Mouse (Mus musculus): Measurements from ENCODE around the gene Aes. TPM values are rescaled to one million over a fixed set of nuclear protein-coding genes. Genes with fewer than 3 reads are reported as not detected.
A peak's percentile ranks its signal among the peaks of the same experiment; 100 is the strongest.

The Aes gene
- total RNA-seq (2021): 100 to 1,000 TPM; 474 to 479 TPM

DNA sequence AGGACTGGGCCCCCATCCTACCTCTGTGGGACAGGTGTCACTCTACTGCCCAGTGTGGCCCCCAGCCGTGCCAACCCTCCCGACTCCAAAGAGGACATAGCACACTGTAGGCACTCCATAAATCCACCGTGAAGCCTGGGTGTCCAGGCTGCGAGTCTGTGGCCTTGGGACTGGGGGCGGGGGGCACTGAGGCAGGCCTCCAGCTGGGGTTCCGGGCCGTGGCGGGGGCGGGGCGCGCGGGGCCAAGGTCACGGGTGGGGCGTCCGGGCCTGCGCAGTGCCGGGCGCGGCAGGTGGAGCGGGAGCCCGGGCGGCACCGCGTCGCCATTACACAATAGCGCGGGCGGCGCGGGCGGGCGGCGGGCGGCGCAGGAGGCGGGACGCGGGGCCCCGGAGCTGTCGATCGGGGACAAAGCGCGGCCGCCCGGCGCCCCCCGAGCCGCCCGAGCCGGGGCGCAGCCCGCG lies at the start of gene Aes:
Aes (plus strand) TSS at position 326 of the 464 bp plus-strand sequence.
- intact Hi-C loops (cut with DNase I): loop anchor here (10.0 kb wide), 1 partner anchor 1824 kb away; no protein-coding TSS in a partner anchor
- peak; percentile 66 for DNase-seq

DNA sequence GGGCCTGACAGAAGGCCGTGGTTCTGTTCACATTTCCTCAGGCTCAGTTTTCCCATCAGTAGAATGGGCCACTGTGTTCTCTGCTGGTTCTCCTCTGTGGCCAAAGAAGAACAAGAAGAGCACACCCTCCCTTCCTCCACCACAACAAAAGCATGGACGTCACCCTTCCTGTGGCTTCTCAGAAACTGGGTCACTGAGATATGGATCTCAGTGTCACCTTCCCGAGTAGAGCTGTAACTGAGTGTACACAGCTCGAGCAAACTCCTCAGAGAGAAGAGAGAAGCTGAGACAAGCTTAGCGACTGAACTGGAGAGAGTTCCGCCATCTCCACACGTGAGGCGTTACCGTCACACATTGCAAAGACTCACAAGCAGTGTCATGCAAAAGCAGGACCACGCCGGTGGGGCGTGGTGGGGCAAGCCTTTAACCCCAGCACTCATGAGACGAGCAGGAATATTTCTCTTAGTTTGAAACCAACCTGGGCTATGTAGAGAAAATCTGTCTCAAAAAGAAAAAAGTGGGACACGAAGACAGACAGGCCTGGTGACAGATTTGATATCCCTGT lies 49.0 kb upstream of the Aes start:
- DNase-seq: no peak
- intact Hi-C loops (cut with DNase I): no loop called here

DNA sequence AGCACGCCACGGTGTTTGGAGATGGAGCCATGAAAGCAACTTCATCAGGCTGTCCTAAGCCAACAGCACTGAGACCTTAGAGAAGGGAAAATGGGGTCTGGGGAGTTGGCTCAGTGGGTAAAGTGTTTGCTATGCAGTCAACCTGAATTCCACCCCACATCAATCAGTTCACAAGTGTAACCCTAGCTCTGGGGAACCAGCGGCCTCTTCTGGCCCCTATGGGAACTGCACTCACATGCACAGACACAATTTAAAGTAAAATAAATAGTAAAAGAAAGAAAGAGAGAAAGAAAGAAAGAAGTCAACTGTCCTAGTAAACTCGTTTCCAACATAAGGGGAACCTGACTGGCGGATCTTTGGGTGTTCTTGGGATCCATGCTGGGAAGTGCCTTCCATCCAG lies 45.5 kb upstream of the Aes start:
- no peak for DNase-seq
- intact Hi-C loops (cut with DNase I): no loop called here

DNA sequence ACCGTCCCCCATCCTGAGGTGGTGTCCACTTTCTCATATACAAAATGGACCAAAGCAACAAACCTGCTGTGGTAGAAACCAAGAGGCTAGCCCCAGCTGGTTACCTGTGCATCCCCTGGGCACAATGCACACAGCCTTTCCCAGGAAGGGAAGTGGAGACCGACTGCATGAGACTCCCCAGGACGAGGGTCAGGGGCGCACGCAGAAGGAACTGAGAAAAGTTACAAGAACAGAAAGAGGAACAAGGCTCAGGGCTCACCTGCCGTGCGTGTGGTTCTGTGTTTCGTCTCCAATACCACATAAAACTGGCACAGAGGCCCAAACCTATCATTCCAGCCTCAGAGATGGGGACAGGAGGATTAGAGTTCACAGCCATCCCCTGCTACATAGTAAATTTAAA lies 42.1 kb upstream of the Aes start:
- intact Hi-C loops (cut with DNase I): no loop called here
- DNase-seq: no peak

DNA sequence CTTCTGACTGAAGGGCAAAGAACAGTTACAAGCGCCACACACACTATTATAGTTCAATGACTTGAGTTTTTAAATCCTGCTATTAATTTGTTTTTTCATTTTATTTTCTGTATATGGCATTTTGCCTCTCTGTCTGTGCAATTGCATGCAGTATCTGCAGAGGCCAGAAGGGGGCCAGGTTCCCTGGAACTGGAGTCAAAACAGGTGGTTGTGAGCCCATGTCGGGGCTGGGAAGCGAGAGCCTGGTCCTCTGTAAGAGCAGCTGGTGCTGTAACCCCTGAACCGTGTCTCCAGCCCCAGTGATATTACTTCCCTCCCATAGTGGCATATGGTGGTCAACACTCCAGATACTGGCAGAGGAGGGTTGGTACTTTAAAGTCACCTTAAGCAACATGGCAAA lies 40.7 kb upstream of the Aes start:
- intact Hi-C loops (cut with DNase I): no loop called here

DNA sequence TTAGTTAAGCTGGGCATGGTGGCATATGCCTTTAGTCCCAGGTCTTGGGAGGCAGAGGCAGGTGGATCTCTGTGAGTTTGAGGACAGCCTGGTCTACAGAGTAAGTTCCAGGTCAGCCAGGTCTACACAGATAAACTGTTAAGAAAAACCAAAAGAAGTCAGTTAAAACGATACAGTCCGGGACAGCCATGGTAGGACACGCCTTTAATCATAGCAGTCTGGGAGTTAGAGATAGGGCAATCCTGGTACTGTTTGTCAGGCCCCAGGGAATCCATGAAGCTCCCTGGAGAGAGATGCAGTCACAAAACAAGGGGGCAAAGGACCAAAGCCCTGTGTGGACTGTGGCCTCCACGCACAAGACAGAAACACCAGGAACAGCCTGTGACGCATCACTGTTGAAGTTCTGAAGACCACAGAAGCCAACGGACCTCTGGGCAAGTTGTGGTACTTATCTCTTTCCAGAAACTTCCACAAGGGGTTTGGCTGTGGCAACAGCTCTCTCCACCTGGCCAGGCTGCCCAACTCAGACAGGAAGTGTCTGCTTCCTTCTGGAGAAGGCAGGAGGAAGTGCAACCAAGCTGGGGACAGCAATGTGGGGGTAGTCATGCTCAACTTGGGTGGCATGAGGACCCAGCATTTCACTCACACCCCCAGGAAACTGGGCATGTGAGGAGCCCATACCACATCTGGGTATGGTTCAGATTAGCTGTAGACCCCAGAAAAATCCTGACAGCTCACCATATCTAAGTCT lies 39.9 kb upstream of the Aes start:
- DNase-seq: no peak
- intact Hi-C loops (cut with DNase I): no loop called here

More for the DNA sequence above, 40.7 kb upstream of the Aes start:
- DNase-seq: peak; percentile 77

DNA sequence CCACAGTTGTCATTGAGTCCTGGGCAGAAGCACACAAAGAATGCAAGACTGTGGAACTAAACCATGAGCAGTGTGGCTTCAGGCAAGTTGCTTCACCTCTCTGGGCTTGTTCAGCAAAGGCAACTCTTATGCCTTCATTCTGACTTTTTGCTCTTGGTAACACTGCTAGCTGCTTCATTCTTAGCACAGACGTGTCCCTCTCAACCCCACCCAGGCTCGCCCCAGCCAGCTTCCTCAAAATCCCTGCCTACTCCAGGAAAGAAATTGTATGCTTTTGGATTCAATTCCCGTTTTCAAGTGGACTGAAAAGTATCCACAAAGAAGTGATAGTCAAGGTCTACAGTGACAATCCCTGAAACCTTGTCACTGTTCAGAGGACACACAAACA lies 39.3 kb upstream of the Aes start:
- intact Hi-C loops (cut with DNase I): no loop called here
- DNase-seq: no peak

DNA sequence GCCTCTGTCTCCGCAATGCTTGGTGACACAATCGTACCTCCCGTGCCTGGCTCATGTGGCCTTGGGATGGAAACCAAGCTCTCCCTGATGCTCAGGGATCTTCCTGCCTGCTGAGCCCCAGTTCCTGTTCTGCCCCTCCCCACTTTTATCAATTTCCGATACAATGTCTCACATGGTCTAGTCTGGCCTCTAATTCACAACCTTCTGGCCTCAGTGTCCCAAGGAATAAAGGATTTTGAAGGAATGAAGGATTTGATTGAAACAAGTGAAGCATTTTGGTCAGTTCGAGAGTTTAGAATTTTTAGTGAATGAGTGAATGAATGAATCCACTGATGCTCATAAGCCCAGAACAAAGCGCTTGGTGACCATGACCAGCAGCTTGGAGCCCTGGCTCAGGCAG lies 36.1 kb upstream of the Aes start:
- intact Hi-C loops (cut with DNase I): no loop called here
- DNase-seq: no peak

DNA sequence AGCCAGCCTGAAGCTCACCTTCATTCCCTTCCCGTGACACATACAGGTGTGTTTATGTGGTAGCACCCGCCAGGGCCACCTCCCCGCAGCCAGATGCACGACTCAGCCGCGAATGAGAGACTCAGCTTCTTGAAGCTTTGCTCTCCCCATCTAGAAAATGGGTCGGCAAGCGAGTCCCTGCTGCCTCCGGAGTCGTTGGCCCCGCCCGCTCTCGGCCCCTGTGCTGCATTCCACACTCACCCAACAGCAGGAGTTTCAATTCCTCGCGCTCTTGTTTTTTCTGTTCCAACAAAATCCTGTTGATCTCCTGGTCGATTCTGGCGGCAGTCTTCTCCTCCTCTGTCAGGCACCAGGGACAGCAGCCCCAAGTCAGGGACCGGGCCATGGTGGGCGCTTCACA lies 35.7 kb upstream of the Aes start:
- no peak for DNase-seq
- intact Hi-C loops (cut with DNase I): no loop called here

DNA sequence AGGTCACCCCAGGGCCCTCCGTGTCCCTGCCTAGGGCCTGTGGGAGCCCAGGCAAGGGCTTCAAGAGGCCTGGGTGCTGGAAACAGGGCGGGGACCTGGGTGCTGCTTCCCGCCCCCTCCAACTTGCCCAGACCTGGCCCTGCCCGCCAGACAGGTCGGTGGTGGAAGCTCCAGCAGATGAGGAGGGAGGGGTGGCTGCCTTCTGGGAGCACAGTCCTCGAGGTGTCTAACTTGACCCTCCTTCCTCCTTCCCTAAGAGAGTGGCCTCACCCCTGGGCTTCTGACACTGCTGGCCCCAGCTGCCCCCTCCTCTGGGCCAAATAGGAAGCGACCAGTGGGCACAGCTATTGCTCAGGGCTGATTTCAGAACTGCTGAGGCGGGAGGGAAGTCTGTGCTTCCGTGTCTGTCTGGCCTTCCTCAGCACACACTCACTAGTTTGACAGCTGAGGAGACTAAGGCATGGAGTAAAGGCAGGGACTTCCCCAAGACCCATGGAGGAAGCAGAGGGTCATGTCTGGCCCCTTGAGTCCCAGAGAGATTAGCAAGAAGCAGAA lies 35.2 kb upstream of the Aes start, which contains the start of gene Gna15:
Gna15 (minus strand) TSS at position 175 of the 555 bp plus-strand sequence.
- intact Hi-C loops (cut with DNase I): no loop called here
- no peak for DNase-seq

DNA sequence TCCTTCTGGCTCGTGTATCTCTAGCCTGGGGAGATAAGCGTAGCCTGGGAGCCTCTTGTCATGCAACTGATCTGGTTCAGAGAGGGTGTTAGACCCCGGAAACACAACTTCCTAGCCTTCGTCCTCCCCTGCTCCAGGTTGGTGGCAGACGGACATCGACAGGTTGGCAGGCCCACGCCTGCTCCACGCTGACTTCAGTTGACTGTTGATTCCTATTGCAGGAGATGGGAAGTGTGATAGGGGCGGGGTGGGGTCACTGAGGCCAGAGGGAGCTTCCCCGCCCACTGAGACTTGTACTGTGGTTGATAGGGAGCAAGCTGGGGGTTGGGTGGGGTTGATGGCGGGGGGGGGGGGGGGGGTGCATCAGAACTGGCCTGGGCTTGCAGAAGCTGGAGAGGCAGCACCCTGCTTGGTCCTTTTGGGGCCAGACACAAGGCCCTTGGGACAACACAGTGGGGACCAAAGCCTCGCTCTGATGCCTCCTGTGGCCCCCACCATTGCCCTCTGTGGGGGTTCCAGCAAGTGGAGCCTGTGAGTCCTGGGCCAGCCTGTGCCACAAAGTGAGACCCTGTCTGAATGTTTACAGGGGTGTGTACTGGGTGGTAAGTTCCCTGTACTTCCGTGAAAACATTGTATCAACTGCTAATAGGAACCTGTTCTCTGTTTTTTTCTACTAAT lies 34.1 kb upstream of the Aes start:
- no peak for DNase-seq
- intact Hi-C loops (cut with DNase I): no loop called here

DNA sequence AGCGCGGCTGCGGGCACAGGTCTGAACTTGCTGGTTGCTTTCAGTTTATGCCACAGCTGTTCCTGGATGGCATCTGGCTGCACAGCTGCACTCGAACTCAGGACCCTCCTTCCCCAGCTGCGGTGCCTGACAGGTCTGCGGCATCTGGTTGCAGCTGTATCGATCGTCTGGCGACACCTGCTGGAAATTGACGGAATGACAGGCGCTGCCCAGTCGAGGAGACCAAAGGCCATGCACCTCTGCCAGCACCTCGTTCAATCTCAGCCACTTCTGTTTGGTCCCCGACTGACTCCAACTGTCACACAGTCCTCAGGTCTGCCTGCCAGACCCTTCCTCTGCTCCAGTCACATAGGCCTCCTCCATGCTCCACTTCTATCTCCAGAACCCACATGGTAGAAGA lies 32.5 kb upstream of the Aes start:
- DNase-seq: peak; percentile 59
- intact Hi-C loops (cut with DNase I): no loop called here

DNA sequence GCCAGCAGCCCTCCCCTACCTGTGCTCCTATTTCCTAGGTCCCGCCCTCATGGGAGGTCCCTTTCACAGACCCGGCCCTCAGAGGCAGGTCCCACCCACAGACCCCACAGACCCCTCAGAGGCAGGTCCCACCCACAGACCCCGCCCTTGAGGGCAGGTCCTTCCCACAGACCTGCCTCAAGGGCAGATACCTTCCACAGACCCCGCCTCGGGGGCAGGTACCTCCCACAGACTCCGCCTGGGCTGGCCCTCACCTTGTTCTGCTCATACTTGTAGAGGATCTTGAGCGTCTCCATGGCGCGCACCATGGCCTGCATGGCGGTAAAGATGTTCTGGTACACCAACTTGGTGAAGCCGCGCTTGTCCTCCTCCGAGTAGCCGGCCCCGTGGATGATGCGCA lies 24.5 kb upstream of the Aes start:
- intact Hi-C loops (cut with DNase I): no loop called here

DNA sequence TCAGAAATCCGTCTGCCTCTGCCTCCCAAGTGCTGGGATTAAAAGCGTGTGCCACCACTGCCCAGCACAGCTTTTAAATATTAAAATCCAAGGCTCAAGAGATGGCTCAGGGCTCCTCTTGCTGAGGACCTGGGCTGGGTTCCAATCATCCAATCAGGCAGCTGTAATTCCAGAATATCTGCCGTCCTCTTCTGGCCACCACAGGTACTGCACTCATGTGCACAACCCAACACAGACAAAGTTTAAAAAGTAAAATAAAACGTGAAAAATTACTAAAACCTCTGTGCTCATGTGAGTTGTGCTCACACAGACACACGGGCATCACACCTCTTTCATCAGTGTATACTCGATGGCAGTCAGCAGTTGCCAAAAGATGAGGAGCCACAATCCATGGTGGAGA lies 22.6 kb upstream of the Aes start:
- DNase-seq: peak; percentile 31
- intact Hi-C loops (cut with DNase I): no loop called here

More for the DNA sequence above, 24.5 kb upstream of the Aes start:
- DNase-seq: no peak

DNA sequence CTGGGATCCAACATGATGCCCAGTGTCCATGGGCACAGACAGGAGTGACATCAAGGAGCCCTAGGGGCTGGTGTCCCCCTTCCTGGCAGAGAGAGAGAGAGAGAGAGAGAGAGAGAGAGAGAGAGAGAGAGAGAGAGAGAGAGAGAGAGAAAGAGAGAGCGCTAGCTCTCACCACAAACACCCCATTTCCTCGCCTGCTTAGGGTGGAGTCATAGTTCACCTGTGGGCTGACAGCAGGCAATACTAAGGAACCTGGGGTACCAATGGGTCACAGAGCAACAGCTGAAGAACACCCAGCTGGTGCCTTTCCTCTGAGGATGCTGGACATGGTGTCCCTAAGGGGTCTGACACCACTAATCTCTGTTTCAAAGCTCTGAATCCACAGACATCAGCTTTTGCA lies 21.9 kb upstream of the Aes start:
- DNase-seq: no peak
- intact Hi-C loops (cut with DNase I): no loop called here

DNA sequence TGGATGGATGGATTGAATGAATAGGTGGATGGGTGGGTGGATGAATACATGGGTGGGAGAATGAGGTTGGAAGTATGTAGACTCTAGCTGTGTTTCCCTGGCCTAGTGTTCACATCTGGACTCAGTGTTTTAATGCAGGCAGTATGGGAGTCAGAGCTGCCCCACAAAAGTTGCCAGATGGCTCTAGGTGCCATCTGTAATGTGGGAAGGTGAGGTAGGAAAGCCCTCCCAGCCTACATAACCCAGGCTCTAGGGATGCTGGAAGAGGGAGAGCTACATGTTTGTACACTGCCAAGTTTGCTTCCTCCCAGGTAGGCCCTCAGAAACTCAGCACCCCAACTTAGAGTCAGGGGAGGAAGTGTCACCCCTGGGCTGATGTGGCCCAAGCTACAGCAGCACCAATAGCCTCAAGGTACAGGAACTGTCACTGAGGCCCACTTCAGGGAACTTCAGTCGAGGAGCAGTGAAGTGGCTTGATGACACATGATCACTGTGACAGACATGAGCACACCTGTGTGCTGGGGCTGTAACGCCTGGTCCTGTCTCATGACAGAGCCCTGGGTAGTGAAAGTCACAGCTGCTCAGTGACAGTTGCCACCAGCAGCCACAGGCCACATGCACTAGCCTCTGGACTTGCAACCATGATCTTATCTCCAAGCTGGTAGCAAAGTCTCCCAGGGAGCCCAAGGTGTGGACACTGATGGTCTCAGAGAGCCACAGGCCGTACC lies 20.8 kb upstream of the Aes start:
- intact Hi-C loops (cut with DNase I): no loop called here
- DNase-seq: no peak

DNA sequence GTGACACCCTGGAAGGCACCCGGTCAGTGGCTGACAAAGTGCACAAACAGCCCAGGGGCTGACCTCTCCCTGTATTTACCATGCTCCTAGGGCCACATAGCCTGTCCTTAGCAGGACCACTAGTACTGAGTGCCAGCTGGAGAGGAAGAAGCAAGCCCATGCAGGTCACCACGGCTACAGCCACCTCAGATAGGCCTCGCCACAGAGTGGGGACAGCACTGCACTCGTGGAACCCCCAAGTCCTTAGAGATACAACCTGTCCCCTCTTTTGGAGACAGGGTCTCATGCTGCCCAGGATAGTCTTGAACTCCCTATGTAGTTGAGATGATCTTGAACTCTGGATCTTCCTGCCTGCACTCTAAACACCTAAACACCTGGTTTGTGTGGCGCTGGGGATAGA lies 17.9 kb upstream of the Aes start:
- intact Hi-C loops (cut with DNase I): loop anchor here (5.0 kb wide), 1 partner anchor 39 kb away; the partner anchor contains the start of gene S1pr4
- DNase-seq: no peak

DNA sequence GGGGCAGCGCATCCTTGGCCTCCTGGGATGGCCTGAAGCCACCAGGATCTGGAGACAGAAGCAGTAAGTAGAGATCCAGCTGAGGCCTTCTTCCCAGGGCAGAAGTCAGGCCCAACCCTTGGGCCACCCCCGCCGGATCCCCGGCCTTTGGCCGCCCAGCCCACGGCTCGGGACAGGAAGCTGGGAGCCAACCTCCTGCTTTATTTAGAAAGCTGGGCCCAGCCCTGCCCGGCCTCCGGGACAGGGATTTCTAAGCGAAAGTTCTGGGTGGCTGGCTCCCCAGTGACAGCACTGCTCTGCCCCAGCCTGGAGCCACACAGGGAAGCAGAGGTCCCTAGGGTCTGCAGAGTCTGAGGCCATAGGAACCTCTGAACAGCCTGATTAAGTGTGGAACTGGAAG lies 17.5 kb upstream of the Aes start:
- intact Hi-C loops (cut with DNase I): loop anchor here (5.0 kb wide), 1 partner anchor 40 kb away; the partner anchor contains the start of gene S1pr4
- no peak for DNase-seq

DNA sequence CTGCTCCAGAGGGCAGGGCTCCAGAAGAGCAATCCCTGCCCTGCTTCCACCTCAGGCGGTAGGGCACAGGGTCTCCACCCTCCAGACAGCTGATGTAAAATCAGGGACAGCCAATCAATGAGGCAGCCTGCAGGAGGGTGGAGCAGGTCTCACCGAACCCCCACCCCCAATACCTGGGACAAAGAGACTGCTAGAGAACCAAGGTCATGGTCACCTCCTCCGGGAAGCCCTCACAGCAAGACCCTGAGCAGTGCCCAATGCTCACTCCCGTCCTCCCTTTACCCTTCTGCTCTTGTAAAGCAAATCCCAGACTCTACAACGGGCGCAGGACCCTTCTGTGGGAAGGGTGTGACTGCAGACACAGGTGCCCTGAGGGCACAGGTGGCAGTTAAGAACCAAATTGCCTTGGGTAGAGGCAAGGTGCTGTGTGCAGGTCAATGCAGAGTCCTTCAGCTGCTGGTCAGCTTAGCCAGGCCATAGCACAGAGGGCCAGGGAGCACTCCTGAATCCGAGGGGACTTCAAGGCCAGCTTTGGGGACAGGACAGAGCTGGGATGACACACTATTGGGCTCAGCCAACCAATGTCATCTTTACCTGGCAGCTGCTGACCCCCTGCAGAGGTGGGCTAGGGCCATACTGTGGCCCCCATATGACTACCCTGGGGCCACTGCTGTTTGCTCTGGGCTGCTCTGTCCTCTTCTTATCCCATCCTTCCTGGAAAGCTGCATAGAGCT lies 16.4 kb upstream of the Aes start:
- intact Hi-C loops (cut with DNase I): loop anchor here (5.0 kb wide), 1 partner anchor 41 kb away; the partner anchor contains the start of gene S1pr4
- no peak for DNase-seq

DNA sequence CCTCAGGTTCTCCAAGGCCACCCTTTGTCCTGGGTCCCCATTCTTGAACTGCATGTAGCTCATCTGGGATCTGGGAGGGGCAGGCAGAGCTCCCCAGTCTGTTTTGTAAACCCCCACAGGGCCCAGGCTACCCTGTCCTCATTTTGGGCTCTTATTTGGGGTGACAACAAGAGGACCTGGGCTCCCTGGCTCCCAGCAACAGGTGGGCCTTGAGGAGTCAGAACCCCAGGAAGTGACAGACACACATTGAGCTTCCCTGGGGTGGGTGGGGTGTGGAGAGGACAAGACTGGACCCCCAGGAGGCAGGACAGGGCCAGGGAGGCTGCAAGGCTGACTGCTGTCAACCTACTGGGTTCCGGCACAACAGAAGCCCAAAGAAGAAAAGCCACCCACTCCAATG lies 15.7 kb upstream of the Aes start:
- no peak for DNase-seq
- intact Hi-C loops (cut with DNase I): loop anchor here (5.0 kb wide), 1 partner anchor 41 kb away; the partner anchor contains the start of gene S1pr4

Measured in left cerebral cortex, postnatal 4 days (tissue).